Mouse (Mus musculus) embryo, embryonic 9.5 days (tissue): Measurements from ENCODE around the gene Zfp94.

ENCODE experiments used
- DNase-seq: peaks from one replicate; pipeline ENCODE4 v3.0.0-alpha.2; 2017; ENCODE audit errors: extremely low spot score

Zfp94 gene

DNA sequence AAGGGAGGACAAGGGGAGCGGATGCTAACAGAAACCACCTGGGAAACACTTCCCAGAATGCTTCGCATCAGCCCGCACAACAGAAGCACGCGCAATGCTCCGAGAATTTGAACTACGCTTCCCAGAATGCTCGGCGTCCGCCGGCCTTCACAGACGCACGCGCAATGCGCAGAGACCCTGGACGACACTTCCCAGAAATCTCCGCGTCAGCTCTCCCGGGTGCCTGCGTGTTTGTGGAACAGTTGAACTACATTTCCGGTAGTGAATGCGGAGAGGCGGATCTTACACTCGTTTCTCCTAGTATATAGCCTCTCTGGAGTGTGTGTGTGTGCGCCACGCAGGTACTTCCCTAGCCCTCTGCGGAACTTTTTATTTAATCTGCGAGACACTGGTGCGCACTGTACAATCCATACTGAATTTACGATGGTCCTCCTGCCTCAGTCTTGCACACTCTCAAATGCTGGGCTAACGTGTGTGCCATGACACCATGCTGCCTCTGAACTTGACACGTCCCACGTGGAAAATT is at the start of gene Zfp94:
Gene Zfp94, minus strand, starts transcription at position 100 of the 526 bp plus-strand sequence.
- DNase-seq, result peak; percentile 92

DNA sequence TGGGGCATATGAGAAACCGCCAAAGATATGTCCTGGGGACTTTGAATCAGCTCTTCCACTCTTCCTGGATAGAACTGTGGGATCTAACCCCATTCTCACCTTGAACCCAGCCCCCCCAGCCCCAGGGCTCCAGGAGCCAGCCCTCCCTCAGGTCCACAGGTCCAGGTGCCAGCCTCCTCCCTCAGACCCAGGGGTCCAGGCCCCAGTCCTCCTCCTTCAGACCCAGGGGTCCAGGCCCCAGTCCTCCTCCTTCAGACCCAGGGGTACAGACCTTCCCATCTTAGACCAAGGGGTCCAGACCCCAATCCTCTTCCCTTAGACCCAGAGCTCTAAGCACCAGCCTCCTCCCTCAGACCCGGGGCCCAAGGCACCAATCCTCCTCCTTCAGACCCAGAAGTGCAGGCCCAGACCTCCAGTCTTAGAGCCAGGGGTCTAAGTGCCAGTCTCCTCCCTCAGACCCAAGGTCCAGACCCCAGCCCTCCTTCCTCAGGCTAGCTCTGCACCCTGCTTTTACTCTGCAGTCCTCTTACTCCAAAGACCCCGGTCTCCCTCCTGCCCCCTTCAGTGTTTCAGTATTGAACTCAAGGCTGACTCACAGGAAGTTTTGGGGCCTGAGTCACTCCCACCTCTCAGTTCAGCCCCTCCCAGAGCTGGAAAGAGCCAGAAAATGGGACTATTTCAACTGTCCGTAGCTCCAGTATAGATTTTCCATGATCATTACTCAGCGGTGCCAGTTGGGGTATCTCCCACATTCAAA is 49.0 kb upstream of the Zfp94 start:
- no peak for DNase-seq

DNA sequence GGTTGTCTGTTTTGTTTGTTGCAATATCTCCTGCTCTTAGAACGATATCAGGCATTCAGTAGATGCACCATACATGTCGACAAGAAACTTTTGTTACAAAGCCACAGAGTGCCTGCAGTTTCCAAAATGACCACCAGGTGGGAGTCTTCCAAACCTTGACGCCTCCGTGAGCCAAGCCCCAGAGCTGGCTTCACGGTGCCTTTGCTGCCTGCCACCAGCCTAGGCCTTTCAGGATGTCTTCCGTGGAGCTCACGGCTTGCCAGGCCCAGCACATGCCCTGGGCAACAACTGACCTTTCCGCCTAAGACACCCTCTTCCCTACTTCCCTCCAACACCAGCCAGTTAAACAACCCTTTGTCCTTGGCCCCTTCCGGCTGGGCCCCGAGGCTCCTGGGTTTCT is 48.4 kb upstream of the Zfp94 start:
- DNase-seq, result peak; percentile 74

GRCm38 (mm10) chr7:24363228-24363627 is 46.8 kb upstream of the Zfp94 start:
- DNase-seq, result peak; percentile 12

- no peak for DNase-seq
Observed at GRCm38 (mm10) chr7:24361001-24361400, 44.5 kb upstream of the Zfp94 start.

DNA sequence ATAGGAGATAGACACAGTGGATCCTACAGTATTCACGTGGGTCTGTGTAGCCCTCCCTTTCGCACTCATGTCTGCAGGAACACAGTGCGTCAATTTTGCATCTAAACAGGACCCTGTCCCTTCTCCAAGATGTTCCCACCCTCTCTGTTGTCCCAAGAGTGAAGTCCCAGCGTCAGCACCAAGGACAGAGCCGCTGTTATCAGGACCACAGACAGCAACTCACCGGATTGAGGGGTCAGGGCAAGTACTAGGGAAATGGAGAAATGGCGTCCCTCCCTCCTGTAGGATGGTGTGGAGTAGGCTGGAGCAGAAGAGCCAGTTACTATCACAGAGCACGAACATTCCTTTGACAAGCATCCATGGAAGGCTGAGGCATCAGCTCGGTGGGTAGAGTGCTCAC is 42.8 kb upstream of the Zfp94 start:
- DNase-seq, result peak; percentile 42

- no peak for DNase-seq
Observed at GRCm38 (mm10) chr7:24357899-24358298, 41.4 kb upstream of the Zfp94 start.

DNA sequence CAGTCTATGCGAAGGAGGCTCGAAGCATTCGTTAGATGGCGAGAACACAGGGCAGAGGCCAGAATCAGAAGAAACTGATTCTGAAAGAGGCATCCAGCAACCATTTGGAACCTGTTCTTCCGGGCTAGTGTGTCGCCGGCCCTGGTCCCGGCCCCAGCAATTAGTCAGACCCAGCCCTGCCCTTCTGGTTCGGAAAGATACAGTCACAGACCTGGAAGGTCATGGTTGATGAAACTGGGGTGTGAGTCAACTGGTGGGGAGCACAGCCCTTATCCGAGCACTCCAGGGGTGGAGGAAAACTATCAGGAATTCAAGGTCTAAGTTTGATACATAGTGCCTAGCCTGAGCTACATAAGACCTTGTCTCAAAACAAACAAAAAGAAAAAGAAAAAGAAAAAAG is 39.6 kb upstream of the Zfp94 start:
- DNase-seq, result no peak

GRCm38 (mm10) chr7:24355646-24356045 is 39.2 kb upstream of the Zfp94 start:
- no peak for DNase-seq

DNA sequence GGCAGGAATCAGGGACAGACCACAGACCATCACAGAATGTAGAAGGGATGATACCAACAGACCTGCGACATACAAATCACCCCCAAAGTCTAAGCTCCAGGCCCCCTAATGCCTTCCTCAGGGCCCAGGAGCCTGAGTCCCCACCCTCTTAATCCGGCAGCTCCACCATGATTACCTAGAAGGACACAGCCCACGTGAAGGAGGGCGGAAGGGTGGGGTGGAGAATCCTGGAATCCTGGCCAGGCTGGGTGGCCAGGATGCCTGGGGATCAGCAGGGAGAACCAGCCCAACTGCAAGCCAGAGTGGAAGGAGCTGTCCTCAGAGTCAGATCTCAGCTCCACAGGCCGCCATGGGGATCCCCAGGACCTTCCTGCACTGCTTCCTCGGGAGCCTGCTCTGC is 32.4 kb upstream of the Zfp94 start, which contains the start of gene Lypd5:
Gene Lypd5, plus strand, starts transcription at position 301 of the 400 bp plus-strand sequence.
- DNase-seq, result no peak

- no peak for DNase-seq
Observed at GRCm38 (mm10) chr7:24346444-24346843, 30.0 kb upstream of the Zfp94 start.

DNA sequence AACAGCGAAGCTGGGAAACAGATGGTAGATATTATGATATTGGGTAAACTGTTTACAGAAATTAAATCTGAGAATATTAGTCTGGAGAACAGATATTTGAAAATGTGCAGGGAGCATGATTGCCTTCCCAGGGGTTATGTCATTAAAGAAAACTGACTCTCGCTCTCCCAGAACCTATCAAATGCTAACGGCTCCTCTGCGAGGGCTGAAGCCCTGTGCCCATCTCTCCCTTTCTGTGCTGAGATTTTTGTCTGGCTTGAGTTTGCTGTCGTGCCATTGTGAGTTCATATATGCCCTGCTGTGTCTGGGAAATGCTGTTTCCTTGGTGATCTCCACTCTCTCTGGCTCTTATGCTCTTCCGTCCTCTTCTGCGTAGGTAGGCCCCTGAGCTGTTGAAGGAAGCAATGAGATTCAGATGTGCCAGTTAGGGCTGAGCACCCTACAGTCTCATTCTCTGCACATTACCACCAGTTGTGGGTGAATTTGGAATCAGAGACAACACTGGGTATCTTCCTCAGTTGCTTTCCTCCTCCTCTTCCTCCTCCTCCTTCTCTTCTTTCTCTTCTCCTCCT is 27.3 kb upstream of the Zfp94 start:
- no peak for DNase-seq

DNA sequence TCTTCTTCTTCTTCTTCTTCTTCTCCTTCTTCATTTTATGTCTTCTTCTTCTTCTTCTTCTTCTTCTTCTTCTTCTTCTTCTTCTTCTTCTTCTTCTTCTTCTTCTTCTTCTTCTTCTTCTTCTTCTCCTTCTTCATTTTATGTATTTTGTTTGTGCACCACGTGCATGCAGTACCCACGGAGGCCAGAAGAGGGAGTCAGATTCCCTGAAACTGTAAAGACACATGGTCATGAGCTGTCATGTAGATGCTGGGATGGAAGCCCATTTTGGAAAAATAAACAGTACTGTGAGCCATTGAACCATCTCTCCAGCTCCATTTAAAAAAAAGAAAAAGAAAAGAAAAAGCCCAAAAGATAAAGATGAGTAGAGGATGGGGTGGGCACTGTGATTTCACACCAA is 21.8 kb upstream of the Zfp94 start:
- DNase-seq, result no peak

GRCm38 (mm10) chr7:24335699-24336309 is 19.3 kb upstream of the Zfp94 start:
- peak; percentile 47 for DNase-seq

DNA sequence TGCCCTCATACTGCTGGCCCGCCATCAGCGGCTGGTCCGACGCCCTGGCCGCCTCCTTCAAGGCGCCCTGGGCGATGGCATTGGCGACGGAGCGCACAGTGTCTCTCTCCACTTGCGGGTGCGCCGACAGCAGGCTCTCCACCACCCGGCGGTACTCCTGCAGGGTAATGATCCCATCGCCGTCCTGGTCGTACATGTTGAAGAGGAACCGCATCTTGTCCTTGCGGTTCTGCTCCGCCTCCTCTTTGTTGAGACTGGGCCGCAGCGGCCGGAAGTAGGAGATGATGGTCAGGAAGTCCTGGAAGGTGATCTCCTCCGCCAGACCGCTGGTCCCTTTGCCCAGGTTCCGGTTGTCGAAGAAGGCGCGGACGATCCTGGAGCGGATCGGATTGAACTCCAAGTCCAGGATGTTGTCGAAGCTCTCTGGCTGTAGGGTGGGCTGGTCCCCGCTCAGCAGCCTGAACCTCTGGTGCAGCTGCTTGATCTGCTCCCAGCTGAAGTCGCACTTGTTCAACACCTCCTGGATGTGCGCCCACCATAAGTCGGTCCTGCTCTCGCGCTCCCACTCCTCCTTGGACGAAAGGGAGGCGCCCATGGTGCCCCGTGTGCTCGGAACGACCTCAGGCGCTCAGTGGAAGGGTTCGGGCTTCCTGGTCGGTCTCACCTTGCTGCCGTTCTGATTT is 17.0 kb upstream of the Zfp94 start, which contains the start of gene Tescl:
Gene Tescl, minus strand, starts transcription at position 633 of the 683 bp plus-strand sequence.
- DNase-seq, result no peak

GRCm38 (mm10) chr7:24327281-24327975 is 11.0 kb upstream of the Zfp94 start:
- no peak for DNase-seq

DNA sequence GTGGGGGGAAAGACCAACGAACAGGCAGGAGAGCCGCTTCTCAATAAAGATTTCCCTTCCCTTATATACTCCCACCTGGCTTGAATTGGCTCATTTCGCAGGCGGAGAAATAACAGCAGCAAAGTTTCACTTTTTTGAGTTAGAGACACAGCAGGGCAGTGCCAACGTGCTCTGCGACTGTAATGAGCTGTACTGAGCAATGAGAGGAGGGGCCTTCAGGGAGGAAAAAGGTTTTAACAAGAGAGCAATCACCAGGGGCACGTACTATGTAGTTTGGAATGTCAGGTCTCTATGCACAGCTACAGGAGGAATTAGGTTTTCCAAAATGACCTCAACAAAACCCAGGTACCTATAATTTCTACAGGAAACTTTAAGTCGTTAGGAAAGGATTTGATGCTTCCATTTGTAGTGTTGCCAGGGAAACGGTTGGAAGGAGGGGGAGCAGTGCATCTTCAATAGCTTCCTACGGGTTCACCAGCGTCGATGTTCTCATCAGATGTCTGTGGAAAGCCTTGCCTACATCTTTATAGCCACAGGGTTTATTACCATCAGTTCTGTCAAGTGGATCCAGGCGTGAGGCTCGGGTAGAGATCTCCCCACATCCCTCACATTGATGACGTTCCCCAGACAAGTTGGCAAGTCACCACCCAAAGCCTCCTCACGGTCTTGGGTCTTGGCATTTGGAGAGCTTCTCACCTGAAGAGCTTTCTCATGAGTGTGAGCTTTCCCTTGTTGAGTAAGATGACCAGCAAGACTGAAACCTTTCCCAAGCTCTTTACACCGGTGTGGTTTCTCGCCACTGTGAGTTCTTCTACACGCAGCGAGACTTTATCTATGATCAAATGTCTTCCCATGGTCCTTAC is 10.0 kb upstream of the Zfp94 start:
- no peak for DNase-seq

DNA sequence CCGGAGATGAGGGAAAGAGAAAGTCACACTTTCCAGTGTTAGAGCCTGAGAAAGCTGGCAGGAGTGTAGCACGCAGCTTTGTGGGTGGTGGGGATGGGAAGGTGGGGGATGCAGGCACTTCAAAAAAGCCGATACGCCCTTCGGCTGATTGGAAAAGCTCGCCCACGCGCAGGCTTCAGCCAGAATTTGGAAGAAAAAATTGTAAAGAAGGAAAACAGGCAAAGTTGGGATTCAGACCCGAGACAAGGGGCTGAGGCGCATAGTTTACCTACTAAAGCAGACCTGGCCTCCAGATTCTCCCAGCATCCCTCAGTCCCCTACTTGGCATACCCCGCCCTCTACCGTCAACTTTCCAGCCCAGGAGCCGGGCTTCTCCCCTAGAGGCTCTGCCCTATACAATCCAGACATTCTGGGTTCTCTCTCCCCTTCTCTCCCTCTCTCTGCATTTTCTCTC is 9.2 kb upstream of the Zfp94 start:
- DNase-seq, result peak; percentile 56

- DNase-seq, result no peak
Observed at GRCm38 (mm10) chr7:24325197-24325596, 8.7 kb upstream of the Zfp94 start.

GRCm38 (mm10) chr7:24322593-24322992 is 6.1 kb upstream of the Zfp94 start:
- no peak for DNase-seq
